Mouse (Mus musculus) midbrain, postnatal 0 days (tissue): ENCODE data around the gene Slc28a1. TPM values are rescaled to one million over a fixed set of nuclear protein-coding genes. Genes with fewer than 3 reads are reported as not detected.
"Not testable (repeated sequence)": the region's sequence is repeated elsewhere in the genome, so short reads cannot be mapped to it uniquely, and the experiment has no call there.

ENCODE experiments used
- ATAC-seq: fragments of 200-750 bp; cut with Nextera tagmentation; 2 replicates; pipeline ENCODE4 v1.8.0; 2017; ENCODE audit warnings: moderate number of reproducible peaks, mild to moderate bottlenecking, moderate TSS enrichment, moderate library complexity; ENCODE audit not compliant: low FRiP score
- DNase-seq: peaks from one replicate; pipeline ENCODE4 v3.0.0-alpha.2; 2015; ENCODE audit warnings: low spot score
- H3K27ac ChIP-seq: fragments of 300-500 bp; sonication (generic); 2 replicates; pipeline ENCODE4 v1.5.1; 2014; ENCODE audit warnings: low read depth, mild to moderate bottlenecking, low read length, mixed read lengths
- H3K27me3 ChIP-seq: fragments of 300-500 bp; sonication (generic); 2 replicates; pipeline ENCODE4 v1.6.1; 2014; ENCODE audit warnings: low read length, control low read depth, mixed read lengths; ENCODE audit not compliant: insufficient read depth
- H3K36me3 ChIP-seq: fragments of 300-500 bp; sonication (generic); 2 replicates; pipeline ENCODE4 v1.6.1; 2014; ENCODE audit warnings: low read length, control low read depth, mixed read lengths; ENCODE audit not compliant: insufficient read depth
- H3K4me1 ChIP-seq: fragments of 300-500 bp; sonication (generic); 2 replicates; pipeline ENCODE4 v1.6.1; 2014; ENCODE audit warnings: mild to moderate bottlenecking, control low read depth, antibody characterized with exemption, low read length, mixed read lengths; ENCODE audit not compliant: insufficient read depth
- H3K4me2 ChIP-seq: fragments of 300-500 bp; sonication (generic); 2 replicates; pipeline ENCODE4 v1.6.1; 2014; ENCODE audit warnings: low read depth, mild to moderate bottlenecking, low read length, mixed read lengths; ENCODE audit not compliant: poor library complexity, severe bottlenecking
- H3K4me3 ChIP-seq: fragments of 300-500 bp; sonication (generic); 2 replicates; pipeline ENCODE4 v1.5.1; 2014; ENCODE audit warnings: low read depth, mild to moderate bottlenecking, low read length, moderate library complexity
- H3K9ac ChIP-seq: fragments of 300-500 bp; sonication (generic); replicated peaks from 2 replicates; pipeline ENCODE4 v1.6.1; 2014; ENCODE audit warnings: mild to moderate bottlenecking, low read length, moderate library complexity, mixed read lengths; ENCODE audit not compliant: poor library complexity, severe bottlenecking
- H3K9me3 ChIP-seq: fragments of 300-500 bp; sonication (generic); 2 replicates; pipeline ENCODE4 v1.6.1; 2016; ENCODE audit warnings: low read length, control low read depth
- CTCF ChIP-seq: IDR thresholded peaks from 2 replicates; pipeline ENCODE4 v1.5.1; 2016; ENCODE audit warnings: antibody characterized with exemption, mild to moderate bottlenecking
- WGBS: fragments of 180-500 bp; shearing (Covaris S2); extraction: QIAGEN DNeasy Blood & Tissue Kit; methylation state at CpG from one replicate; pipeline ENCODE4 v1.1.7; 2014; 5-methylcytosine and 5-hydroxymethylcytosine counted together
- polyA plus RNA-seq: library from polyadenylated mRNA; unstranded; fragments of >200 nt; fragmentation: Nextera tagmentation; extraction: Ambion mirVana; gene quantifications from 2 replicates; pipeline ENCODE4 v1.2.1, GENCODE M21; 2015
- total RNA-seq: library from RNA; depleted of rRNA; stranded (reverse); fragments of >200 nt; gene quantifications from 2 replicates; pipeline ENCODE4 v1.2.3, GENCODE M21; 2014

Gene Slc28a1
- total and polyA plus RNA-seq, 2 experiments from 2014 or later, result 0.10 to 0.33 TPM

- H3K4me3 ChIP-seq, result no peak overlapping the region
- peaks cover 3% of the 10 kb centered on the region; the same call in 1 of the 2 replicates for H3K9me3 ChIP-seq
- no peaks in the 10 kb centered on the region for H3K27me3 ChIP-seq
- DNase-seq (no peak), ATAC-seq (no peak)
- no peak for TF ChIP-seq CTCF
- no peaks in the 10 kb centered on the region for H3K36me3 ChIP-seq
- H3K27ac ChIP-seq, result no peak overlapping the region
- H3K4me1 ChIP-seq, result no peaks in the 10 kb centered on the region
- WGBS, result 43% methylated on average over 5 of the region's 5 CpGs
- no peak overlapping the region for H3K4me2 ChIP-seq
- H3K9ac ChIP-seq, result no peak overlapping the region
Measured at GRCm38 (mm10) chr7:81176187-81176769, 61.7 kb downstream of the Slc28a1 start.

GRCm38 (mm10) chr7:81179494-81179893 is 64.9 kb downstream of the Slc28a1 start:
- 76% methylated on average over 5 of the region's 5 CpGs for WGBS
- DNase-seq (no peak), ATAC-seq (no peak)
- Histone ChIP-seq H3K4me3 (no peak overlapping the region), H3K9ac (no peak overlapping the region), H3K4me1 (no peaks in the 10 kb centered on the region), H3K27me3 (no peaks in the 10 kb centered on the region), H3K36me3 (no peaks in the 10 kb centered on the region), H3K27ac (no peak overlapping the region), H3K4me2 (no peak overlapping the region), H3K9me3 (no peaks in the 10 kb centered on the region)
- TF ChIP-seq CTCF, result no peak

- H3K4me3 ChIP-seq, result no peak overlapping the region
- no peak overlapping the region for H3K27ac ChIP-seq
- no peaks in the 10 kb centered on the region for H3K27me3 ChIP-seq
- no peaks in the 10 kb centered on the region for H3K9me3 ChIP-seq
- WGBS, result 82% methylated on average over 10 of the region's 10 CpGs
- DNase-seq (no peak), ATAC-seq (no peak)
- no peaks in the 10 kb centered on the region for H3K4me1 ChIP-seq
- no peak for TF ChIP-seq CTCF
- no peaks in the 10 kb centered on the region for H3K36me3 ChIP-seq
- H3K4me2 ChIP-seq, result no peak overlapping the region
- H3K9ac ChIP-seq, result no peak overlapping the region
Measured at GRCm38 (mm10) chr7:81182492-81183175, 68.0 kb downstream of the Slc28a1 start.

GRCm38 (mm10) chr7:81183181-81183580 is 68.6 kb downstream of the Slc28a1 start:
- ATAC-seq, result no peak
- TF ChIP-seq CTCF, result no peak

GRCm38 (mm10) chr7:81184136-81184535 is 69.5 kb downstream of the Slc28a1 start:
- Histone ChIP-seq H3K27ac (no peak overlapping the region), H3K4me1 (no peaks in the 10 kb centered on the region), H3K4me3 (no peak overlapping the region), H3K4me2 (no peak overlapping the region), H3K9ac (no peak overlapping the region), H3K9me3 (no peaks in the 10 kb centered on the region), H3K36me3 (no peaks in the 10 kb centered on the region), H3K27me3 (no peaks in the 10 kb centered on the region)
- DNase-seq, result no peak
- TF ChIP-seq CTCF, result no peak
- ATAC-seq, result no peak
- 88% methylated on average over 2 of the region's 2 CpGs for WGBS

More at GRCm38 (mm10) chr7:81183181-81183580, 68.6 kb downstream of the Slc28a1 start:
- Histone ChIP-seq H3K9ac (no peak overlapping the region), H3K4me3 (no peak overlapping the region), H3K4me2 (no peak overlapping the region), H3K9me3 (no peaks in the 10 kb centered on the region), H3K4me1 (no peaks in the 10 kb centered on the region), H3K27ac (no peak overlapping the region), H3K27me3 (no peaks in the 10 kb centered on the region), H3K36me3 (no peaks in the 10 kb centered on the region)
- DNase-seq, result no peak

- WGBS, result 95% methylated on average over 1 of the region's 1 CpGs
- H3K27ac ChIP-seq, result no peak overlapping the region
- TF ChIP-seq CTCF, result no peak
Measured at GRCm38 (mm10) chr7:81184651-81185050, 70.1 kb downstream of the Slc28a1 start.

GRCm38 (mm10) chr7:81186036-81186435 is 71.4 kb downstream of the Slc28a1 start:
- not testable (repeated sequence) for H3K4me1 ChIP-seq, H3K36me3 ChIP-seq, H3K27ac ChIP-seq, H3K9me3 ChIP-seq, H3K9ac ChIP-seq, H3K4me2 ChIP-seq, H3K4me3 ChIP-seq, H3K27me3 ChIP-seq, DNase-seq, ATAC-seq

More at GRCm38 (mm10) chr7:81184651-81185050, 70.1 kb downstream of the Slc28a1 start:
- H3K9ac ChIP-seq, result no peak overlapping the region
- H3K4me1 ChIP-seq, result no peaks in the 10 kb centered on the region
- DNase-seq, result no peak
- no peak overlapping the region for H3K4me2 ChIP-seq
- H3K36me3 ChIP-seq, result no peaks in the 10 kb centered on the region
- ATAC-seq, result no peak
- no peaks in the 10 kb centered on the region for H3K9me3 ChIP-seq
- H3K27me3 ChIP-seq, result no peaks in the 10 kb centered on the region
- no peak overlapping the region for H3K4me3 ChIP-seq
